Mouse (Mus musculus) WW6 (cell line): ENCODE data around the gene Ift22.
"Not testable (repeated sequence)": the region's sequence is repeated elsewhere in the genome, so short reads cannot be mapped to it uniquely, and the experiment has no call there.

ENCODE experiments used
- DNase-seq: peaks from one replicate; pipeline ENCODE4 v3.0.0-alpha.2; 2013; ENCODE audit warnings: low read depth, low spot score

The Ift22 gene

DNA sequence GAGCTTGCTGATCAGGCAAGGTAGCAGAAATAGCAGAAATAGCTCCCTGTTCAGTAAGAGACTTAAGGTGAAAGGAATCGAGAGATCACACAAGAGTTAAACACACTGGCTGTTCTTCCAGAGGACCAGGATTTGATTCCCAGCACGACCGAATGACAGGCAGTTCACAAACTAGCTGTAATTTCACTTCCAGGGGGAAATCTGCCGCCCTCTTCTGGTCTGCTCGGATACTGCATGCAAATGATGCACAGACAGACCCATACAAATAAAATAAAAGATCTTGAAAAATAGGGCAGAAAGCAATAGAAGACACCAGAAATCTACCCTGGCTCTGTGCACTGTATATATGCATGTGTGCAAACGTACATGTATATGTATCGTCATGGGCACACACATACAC, 2.3 kb upstream of the Ift22 start:
- no peak for DNase-seq

DNA sequence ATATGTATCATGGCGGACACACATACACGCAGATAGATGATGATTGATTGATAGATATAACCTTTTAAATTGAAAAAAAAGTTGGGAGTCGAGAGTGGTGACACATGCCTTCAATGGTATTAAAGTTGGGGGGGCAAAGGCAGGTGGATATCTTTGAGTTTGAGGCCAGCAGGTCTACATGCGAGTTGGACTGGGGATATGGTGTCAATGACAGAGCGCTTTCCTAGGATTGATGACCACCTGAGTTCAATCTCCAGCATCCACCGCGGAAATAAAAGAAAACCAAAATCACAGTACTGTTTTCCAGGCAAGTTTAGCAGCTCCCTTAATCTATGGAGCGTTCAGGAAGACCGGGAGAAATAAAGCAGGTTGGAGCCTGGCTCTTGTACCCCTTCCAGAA, 363 bp upstream of the Ift22 start:
- no peak for DNase-seq

- DNase-seq = no peak
These were observed 6.2 kb downstream of the Ift22 start for GRCm38 (mm10) chr5:136914183-136914582.

DNA sequence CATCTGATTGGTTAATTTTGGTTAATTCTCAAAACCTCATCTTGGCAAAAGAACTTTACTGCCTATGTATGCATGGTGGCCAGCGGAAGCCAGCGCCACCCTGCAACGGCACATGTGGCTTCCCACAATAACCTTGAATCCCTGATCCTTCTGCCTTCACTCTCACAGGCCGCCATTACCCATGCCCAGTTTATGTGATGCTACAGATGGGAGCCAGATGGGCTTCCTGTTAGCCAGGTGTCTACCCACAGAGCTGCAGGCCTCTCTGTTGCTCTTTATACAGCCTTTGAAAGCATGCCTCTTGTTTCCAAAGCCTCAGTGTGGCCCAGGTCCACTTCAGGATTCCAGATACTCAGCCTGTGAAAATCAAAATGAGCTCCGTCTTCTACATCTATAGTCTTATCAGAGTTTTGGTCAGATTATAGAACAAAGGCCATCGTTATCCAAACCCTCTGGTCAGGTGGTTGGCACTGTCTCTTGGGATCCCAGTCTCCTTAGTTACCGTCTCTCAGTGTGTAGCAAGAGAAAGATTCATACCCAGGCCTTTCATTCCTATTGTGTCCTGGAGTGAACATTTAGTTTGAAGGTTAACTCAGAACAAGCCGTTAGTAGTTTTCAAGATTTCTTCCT, 9.8 kb downstream of the Ift22 start:
- DNase-seq = no peak

GRCm38 (mm10) chr5:136918655-136919472, 10.9 kb downstream of the Ift22 start:
- no peak for DNase-seq

DNA sequence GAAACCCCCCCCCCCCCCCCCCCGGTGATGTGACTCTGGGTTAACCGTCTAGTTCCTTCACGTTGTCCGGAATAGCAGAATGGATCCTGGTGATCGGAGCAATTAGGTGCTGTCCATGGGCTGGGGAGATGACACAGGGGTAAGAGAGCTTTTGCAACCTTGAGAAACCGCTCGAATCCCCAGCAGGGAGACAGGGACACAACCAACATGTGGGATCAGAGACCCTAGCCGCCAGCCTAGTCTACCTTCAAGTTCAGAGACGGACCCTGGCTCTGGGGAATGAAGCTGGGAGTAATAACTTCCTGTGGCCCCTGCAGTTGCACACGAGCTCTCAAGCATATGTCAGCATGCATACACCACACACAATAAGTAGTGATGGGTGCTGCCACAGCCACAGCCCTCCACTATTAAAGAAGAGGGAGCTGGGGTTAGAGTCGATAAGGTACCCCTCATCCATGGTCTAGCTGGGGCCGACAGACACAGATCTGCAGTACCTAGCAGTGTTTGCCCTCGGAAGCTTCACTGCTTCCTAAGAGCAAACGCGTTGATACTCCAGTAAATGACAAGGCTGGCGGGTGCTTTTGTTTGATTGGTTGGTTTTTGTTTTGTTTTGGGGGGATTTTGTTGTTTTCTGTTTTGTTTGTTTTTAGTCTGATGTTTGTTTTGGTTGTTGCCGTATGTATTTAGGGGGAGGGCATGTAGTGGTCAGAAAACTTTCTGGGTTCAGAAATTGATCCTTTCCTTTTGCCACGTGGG, 11.8 kb downstream of the Ift22 start:
- no peak for DNase-seq

- no peak for DNase-seq
These were observed 14.9 kb downstream of the Ift22 start for GRCm38 (mm10) chr5:136922830-136923229.

DNA sequence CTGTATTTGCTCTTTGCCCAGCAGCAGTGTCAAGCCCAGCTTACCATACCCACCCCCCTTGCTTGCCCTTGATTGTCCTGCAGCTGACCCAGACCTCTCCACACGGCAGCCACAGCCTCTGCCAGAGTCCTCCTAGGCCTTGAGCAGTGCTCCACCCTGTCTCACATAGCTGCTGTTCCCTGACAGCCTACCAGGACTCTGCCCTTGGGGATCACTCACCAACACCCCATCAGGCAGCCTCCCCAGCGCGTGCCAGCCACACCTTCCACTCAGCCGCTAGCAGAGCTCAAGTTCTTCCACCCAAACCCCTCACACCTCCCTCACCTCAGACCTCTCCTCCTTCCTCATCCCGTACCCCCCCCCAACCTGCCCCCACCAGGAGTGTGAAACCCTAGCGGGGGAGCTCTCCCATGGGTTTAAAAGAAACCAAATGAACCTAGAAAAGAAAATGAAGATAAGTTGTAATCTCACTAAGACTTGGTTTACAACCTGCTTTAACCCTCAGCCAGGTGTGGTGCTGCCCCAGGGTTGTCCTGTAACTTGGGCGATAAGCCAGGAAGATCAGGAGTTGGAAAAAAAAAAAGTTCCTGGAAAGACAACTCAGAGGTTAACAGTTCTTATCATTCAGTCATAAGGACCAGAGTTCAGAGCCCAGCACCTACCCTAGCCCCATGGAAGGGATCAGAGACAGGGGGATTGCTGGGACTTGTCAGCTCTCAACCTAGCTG, 16.0 kb downstream of the Ift22 start:
- no peak for DNase-seq

- DNase-seq = peak; percentile 70
These were observed 21.1 kb downstream of the Ift22 start for GRCm38 (mm10) chr5:136929073-136929472.

DNA sequence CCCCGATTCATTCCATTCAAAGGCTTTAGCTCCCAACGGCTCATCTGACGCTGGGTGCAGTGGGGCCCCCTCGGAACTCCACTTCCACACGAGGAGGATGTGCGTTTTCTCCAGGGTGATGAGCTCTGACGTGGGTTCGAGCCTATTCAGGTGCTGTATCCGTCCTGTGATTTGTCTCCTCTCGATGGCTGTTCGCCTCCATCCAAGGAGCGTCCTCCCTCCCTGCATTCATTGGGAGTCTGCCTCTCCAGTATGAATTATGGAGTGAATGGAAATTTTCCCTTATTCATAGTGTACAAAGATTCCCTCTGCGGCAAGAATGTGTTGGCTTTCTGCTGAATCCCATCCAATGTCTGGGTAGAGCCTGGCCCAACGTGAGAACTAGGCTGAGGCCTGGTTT, 23.9 kb downstream of the Ift22 start:
- DNase-seq = no peak

- no peak for DNase-seq
These were observed 25.0 kb downstream of the Ift22 start for GRCm38 (mm10) chr5:136932956-136933355.

GRCm38 (mm10) chr5:136933930-136934329, 26.0 kb downstream of the Ift22 start:
- DNase-seq = no peak

GRCm38 (mm10) chr5:136935905-136936695, 28.1 kb downstream of the Ift22 start:
- DNase-seq = no peak

DNA sequence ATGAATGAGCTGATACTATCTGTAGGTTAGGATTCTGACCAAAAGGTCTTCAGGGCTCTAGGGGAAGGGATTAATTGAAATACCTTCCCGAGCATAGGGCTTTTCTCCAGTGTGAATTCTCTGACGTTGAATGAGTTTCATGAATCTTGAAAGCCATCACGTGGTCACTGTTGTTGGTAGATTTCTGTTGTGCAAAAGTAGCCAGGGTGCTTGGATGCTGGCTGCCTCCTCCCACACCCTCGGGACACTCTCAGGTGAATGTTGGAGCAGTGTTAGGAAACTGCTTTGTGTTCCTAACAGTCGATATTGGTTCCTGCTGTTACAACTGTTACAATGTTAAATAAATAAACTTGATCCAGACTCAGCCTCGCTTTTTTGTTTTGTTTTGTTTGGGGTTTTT, 28.8 kb downstream of the Ift22 start:
- no peak for DNase-seq

- no peak for DNase-seq
These were observed 29.7 kb downstream of the Ift22 start for GRCm38 (mm10) chr5:136937621-136938020.

DNA sequence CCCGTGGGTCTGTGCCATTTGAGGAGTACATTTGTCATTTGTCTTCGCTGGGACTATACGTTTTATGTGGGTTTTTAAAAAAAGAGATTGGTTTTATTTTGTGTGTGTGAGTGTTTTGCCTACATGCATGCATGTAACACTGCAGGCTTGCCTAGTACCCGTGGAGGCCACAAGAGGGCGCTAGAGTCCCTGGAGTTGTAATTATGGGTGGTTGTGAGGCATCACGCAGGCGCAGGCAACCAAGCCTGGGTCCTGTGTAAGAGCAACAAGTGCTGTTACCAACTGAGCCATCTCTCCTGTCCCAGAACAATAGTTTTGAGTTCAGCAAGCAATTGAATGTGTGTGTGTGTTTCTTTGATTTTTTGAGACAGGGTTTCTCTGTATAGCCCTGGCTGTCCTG, 31.3 kb downstream of the Ift22 start:
- DNase-seq = no peak

GRCm38 (mm10) chr5:136940029-136940428, 32.1 kb downstream of the Ift22 start:
- DNase-seq = not testable (repeated sequence)

- no peak for DNase-seq
These were observed 33.1 kb downstream of the Ift22 start for GRCm38 (mm10) chr5:136940845-136941560.

DNA sequence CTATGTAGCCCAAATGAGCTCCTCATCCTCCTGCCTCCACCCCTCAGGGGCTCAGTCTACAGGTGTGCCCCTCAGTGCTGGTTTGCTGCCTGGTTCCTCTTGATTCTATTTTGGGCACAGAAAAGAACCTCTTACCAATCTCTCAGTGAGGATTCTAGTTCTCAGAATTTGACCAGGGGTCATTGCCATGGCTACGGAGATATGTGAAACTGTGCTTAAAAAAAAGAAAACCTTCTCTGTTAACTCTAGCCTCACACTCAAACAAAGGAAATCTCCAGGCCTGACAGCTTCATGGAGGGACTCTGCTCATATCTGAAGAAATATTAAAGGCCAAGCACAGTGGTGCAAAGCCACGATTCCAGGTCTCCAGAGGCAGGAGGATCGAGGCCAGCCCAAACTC, 34.8 kb downstream of the Ift22 start:
- no peak for DNase-seq

DNA sequence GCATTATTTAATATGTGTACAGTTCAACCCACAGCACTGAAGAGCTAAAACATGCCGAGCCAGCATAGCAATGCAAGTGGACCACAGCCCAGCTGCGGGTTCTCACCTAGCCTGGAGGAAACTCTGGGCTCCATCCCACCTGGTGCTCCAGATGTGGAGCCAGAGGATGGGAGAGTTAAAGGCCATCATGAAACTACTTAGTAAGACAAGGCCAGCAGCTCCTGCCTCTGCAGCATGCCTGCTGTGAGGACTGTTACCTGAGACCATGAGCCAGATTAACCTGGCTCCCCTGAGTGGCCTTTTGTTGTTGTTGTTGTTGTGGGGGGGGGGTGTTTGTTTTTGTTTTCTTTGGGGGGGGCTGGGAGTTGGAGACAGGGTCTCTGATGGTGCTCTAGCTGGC, 35.4 kb downstream of the Ift22 start:
- DNase-seq = no peak
